Mouse (Mus musculus) intestine, embryonic 16.5 days (tissue): ENCODE data around the gene Htra2. TPM values are rescaled to one million over a fixed set of nuclear protein-coding genes. Genes with fewer than 3 reads are reported as not detected.

ENCODE experiments used
- ATAC-seq: fragments of 200-750 bp; cut with Nextera tagmentation; 2 replicates; pipeline ENCODE4 v1.8.0; 2017; ENCODE audit warnings: moderate TSS enrichment, moderate library complexity
- H3K27ac ChIP-seq: fragments of 300-500 bp; sonication (generic); 2 replicates; pipeline ENCODE4 v1.5.1; 2014; ENCODE audit warnings: mild to moderate bottlenecking, low read length
- H3K27me3 ChIP-seq: fragments of 300-500 bp; sonication (generic); replicated peaks from 2 replicates; pipeline ENCODE4 v1.6.1; 2014; ENCODE audit warnings: low read length, control low read depth, mixed read lengths; ENCODE audit not compliant: control insufficient read depth, insufficient read depth
- H3K36me3 ChIP-seq: fragments of 300-500 bp; sonication (generic); 2 replicates; pipeline ENCODE4 v1.6.1; 2014; ENCODE audit warnings: low read length, control low read depth; ENCODE audit not compliant: control insufficient read depth, insufficient read depth
- H3K4me1 ChIP-seq: fragments of 300-500 bp; sonication (generic); 2 replicates; pipeline ENCODE4 v1.6.1; 2014; ENCODE audit warnings: low read length, control low read depth, mixed read lengths; ENCODE audit not compliant: control insufficient read depth, insufficient read depth
- H3K4me2 ChIP-seq: fragments of 300-500 bp; sonication (generic); 2 replicates; pipeline ENCODE4 v1.6.1; 2014; ENCODE audit warnings: low read depth, low read length, control low read depth
- H3K4me3 ChIP-seq: fragments of 300-500 bp; sonication (generic); 2 replicates; pipeline ENCODE4 v1.5.1; 2014; ENCODE audit warnings: mild to moderate bottlenecking, low read length
- H3K9ac ChIP-seq: fragments of 300-500 bp; sonication (generic); 2 replicates; pipeline ENCODE4 v1.6.1; 2014; ENCODE audit warnings: low read depth, low read length
- H3K9me3 ChIP-seq: fragments of 300-500 bp; sonication (generic); 2 replicates; pipeline ENCODE4 v1.6.1; 2016; ENCODE audit warnings: low read length, control low read depth; ENCODE audit not compliant: control insufficient read depth
- WGBS: fragments of 180-500 bp; shearing (Covaris S2); extraction: QIAGEN DNeasy Blood & Tissue Kit; methylation state at CpG from one replicate; pipeline ENCODE4 v1.1.7; 2014; 5-methylcytosine and 5-hydroxymethylcytosine counted together
- polyA plus RNA-seq: library from polyadenylated mRNA; unstranded; fragments of >200 nt; fragmentation: Nextera tagmentation; extraction: Ambion mirVana; gene quantifications from 2 replicates; pipeline ENCODE4 v1.2.1, GENCODE M21; 2015

Gene Htra2
- polyA plus RNA-seq, 1 experiment from 2014 or later, result 68.5 TPM

DNA sequence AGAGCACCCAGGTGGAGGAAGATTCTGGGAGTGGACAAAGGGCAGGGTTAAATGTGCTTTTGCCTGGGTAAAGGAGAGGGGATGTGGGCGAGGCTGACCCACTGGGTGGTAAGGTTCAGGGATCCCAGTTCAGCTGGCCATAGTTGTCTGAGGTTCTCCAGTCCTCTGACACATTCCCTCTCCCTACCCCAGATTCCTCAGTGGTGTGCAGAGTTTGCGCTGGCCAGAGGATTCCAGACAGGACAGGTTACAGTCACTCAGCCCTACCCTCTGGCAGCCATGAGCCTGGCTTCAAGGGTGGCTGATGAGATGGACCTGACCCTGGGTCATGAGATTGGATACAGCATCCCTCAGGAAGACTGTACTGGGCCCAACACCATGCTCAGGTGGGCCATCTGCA lies 3.7 kb upstream of the Htra2 start:
- WGBS, result 70% methylated on average over 2 of the region's 2 CpGs
- Histone ChIP-seq H3K27ac (peak overlapping the region; percentile 83), H3K27me3 (peaks cover 20% of the 10 kb centered on the region), H3K9ac (peak overlapping the region; percentile 72), H3K4me3 (peak overlapping the region; percentile 52), H3K4me1 (peaks cover 28% of the 10 kb centered on the region), H3K36me3 (peaks cover 15% of the 10 kb centered on the region; the same call in 1 of the 2 replicates), H3K4me2 (peak overlapping the region; percentile 64), H3K9me3 (no peaks in the 10 kb centered on the region)
- no peak for ATAC-seq

- peak within 1 kb of the TSS; percentile 64 for H3K4me2 ChIP-seq
- peaks cover 36% of the 10 kb centered on the region for H3K4me1 ChIP-seq
- 35% methylated on average over 3 of the region's 3 CpGs for WGBS
- peaks cover 14% of the 10 kb centered on the region for H3K27me3 ChIP-seq
- no peaks in the 10 kb centered on the region for H3K9me3 ChIP-seq
- peak within 1 kb of the TSS; percentile 72 for H3K9ac ChIP-seq
- peak within 1 kb of the TSS; percentile 52 for H3K4me3 ChIP-seq
- peak within 1 kb of the TSS; percentile 83 for H3K27ac ChIP-seq
- peaks cover 15% of the 10 kb centered on the region; the same call in 1 of the 2 replicates for H3K36me3 ChIP-seq
- peak; percentile 70 for ATAC-seq
These were observed 2.7 kb upstream of the Htra2 start, which contains the start of gene Dqx1 for GRCm38 (mm10) chr6:83057790-83058189. TSS of gene Dqx1 (plus strand) at chr6:83057844.

DNA sequence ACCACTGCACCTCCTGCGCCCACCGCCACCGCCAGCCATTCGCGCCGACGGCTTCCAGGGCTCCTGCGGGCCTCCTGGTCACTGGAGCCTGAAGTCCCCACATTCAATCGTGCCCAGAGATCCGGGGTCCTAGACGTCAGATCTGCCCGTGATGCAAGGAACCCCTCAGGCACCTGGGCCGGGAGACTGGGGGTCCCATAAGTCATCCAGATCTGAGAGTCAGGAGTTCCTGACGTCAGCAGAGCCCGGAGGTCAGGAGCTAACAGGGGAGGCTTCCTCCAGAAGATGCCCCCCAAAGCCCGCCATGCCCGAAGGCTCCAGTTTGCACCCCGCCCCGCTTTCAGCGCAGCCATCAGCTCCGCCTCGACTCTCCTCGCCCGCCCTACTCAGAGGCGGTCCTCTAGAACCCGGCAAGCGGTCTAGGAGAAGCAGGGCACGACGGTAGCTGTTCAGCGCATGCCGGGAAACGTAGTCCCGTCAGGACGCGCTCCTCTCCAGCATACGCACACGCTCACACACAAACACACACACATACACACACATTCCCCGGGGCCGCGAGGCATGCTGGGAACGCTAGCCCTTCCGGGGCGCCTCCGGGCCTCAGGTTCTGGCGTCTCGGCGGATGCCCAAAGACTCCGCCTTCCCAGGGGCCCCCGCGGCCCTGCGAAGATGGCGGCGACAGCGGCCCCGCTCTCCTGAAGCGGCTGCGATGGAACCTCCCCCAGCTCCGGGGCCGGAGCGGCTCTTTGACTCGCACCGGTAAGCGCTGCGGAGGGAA lies 810 bp downstream of the Htra2 start, which contains the start of gene Aup1:
Gene Aup1 (plus strand): TSS at position 448 of the 778 bp plus-strand sequence.
- H3K36me3 ChIP-seq, result peaks cover 18% of the 10 kb centered on the region; the same call in 1 of the 2 replicates
- H3K27ac ChIP-seq, result peak within 1 kb of the TSS; percentile 85
- under 1% methylated on average over 64 of the region's 64 CpGs for WGBS
- peak; percentile 94 for ATAC-seq
- peak within 1 kb of the TSS; percentile 94 for H3K9ac ChIP-seq
- peak within 1 kb of the TSS; percentile 99 for H3K4me3 ChIP-seq
- peak within 1 kb of the TSS; percentile 95 for H3K4me2 ChIP-seq
- no peaks in the 10 kb centered on the region for H3K9me3 ChIP-seq
- peaks cover 38% of the 10 kb centered on the region for H3K4me1 ChIP-seq
- H3K27me3 ChIP-seq, result no peaks in the 10 kb centered on the region

DNA sequence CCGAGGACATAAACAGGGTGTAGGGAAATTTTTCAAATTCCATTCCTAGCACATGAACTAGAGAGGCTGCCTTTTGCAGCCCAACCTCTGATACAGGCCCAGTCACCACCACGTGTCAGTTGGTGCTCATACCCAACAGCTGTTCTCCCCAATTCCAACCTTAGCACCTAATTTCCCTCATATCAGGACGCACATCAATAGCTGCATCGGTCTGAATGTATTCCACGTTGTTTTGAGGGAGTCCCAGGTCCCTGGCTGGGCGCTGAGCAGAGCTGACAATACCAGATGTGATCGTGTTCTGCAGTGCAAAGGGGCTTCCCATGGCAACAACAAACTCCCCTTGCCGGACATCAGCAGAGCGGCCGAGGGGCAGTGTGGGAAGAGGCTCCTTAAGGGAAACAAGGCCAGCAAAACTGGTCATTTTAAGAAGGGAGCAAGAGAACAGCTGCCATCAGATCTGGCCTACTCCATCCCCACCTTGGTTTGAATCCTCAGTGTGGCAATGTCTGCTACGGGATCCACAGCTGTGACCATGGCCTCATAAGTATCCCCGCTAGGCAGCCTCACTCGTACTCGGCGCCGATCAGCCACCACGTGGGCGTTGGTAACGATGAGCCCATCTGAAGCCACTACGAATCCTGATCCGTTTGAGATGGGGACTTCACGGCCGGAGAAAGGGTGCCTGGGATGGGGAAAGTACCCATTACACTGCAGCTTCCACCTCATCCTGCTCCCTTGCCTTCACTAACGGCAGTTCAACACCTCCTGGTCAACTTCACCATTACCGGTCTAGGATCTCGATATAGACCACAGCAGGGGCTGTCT lies 1.7 kb downstream of the Htra2 start:
- Histone ChIP-seq H3K27me3 (no peaks in the 10 kb centered on the region), H3K4me2 (peak overlapping the region; percentile 95), H3K27ac (peak overlapping the region; percentile 69), H3K36me3 (peaks cover 18% of the 10 kb centered on the region; the same call in 1 of the 2 replicates), H3K4me1 (peaks cover 30% of the 10 kb centered on the region), H3K9me3 (no peaks in the 10 kb centered on the region), H3K9ac (peak overlapping the region; percentile 94), H3K4me3 (peak overlapping the region; percentile 99)
- WGBS, result 2% methylated on average over 26 of the region's 26 CpGs
- no peak for ATAC-seq

GRCm38 (mm10) chr6:83049367-83049766 lies 5.7 kb downstream of the Htra2 start:
- Histone ChIP-seq H3K27ac (no peak overlapping the region), H3K36me3 (peaks cover 7% of the 10 kb centered on the region; the same call in 1 of the 2 replicates), H3K9ac (no peak overlapping the region), H3K4me2 (no peak overlapping the region), H3K4me1 (peaks cover 12% of the 10 kb centered on the region), H3K27me3 (no peaks in the 10 kb centered on the region), H3K4me3 (no peak overlapping the region), H3K9me3 (no peaks in the 10 kb centered on the region)
- no peak for ATAC-seq
- 73% methylated on average over 10 of the region's 10 CpGs for WGBS

DNA sequence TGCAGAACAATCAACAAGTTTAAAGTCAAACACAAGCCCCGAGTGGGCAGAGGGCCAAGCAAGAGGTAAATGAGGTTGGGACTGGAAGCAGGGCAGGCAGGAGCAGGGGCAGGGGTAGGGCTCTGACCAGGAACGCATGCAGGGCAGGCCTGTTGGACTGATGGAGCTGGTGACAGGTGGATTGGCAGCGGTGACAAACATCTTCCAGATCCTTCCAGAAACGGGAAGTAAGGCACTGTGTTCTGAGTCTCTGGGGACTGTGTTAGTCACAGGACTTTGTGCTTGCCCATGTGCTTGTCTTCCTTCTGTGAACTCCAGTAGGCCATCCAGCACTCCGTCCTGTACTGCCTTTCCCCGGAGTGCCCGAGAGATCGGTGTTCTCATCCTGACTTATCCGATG lies 10.3 kb downstream of the Htra2 start:
- no peak for ATAC-seq
- no peaks in the 10 kb centered on the region for H3K9me3 ChIP-seq
- H3K4me1 ChIP-seq, result no peaks in the 10 kb centered on the region
- 74% methylated on average over 9 of the region's 9 CpGs for whole genome bisulfite sequencing
- no peaks in the 10 kb centered on the region for H3K27me3 ChIP-seq
- H3K4me2 ChIP-seq, result no peak overlapping the region
- H3K9ac ChIP-seq, result no peak overlapping the region
- H3K27ac ChIP-seq, result no peak overlapping the region
- no peak overlapping the region for H3K4me3 ChIP-seq
- no peaks in the 10 kb centered on the region for H3K36me3 ChIP-seq

DNA sequence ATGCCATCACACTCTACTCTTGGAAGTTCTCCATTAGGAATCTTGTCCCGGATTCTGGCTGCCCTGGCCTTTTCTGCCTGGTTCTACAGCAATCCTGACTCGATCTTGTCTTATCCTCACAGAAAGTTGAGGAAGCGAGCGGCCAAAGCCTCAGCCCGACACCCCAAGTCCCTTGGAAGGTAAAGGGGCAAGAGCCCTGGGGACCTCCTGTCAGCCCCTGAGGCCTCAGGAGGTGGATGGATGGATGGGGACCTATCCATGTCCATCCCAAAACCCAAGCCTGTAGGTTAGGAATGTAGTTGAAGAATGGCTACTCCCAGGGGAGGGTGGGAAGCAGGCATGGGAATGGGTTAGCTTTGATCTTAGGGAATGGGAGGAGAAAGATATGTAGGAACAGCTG lies 11.1 kb downstream of the Htra2 start:
- H3K4me1 ChIP-seq, result peaks cover under 1% of the 10 kb centered on the region; the same call in 1 of the 2 replicates

DNA sequence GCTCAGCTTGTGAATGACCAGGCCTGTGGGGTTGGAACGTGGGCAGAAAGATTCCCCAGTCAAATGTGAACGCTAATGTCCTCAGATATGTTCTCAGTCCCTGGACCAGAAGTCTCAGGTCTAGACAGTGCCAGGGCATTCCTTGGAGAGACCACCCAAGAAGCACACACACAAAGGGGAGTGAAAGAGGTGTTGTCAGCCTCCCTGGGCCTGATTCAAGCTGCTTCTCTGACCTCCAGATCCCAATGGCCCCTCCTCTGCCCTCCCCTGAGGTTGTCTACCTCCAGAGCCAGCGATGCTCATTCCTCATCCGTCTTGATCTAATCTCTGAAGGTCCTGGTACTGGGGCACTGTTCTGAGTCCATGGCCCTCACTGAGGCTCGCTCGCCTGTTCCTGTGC lies 11.5 kb downstream of the Htra2 start:
- no peak overlapping the region for H3K4me2 ChIP-seq
- WGBS, result 54% methylated on average over 6 of the region's 6 CpGs
- no peak for ATAC-seq
- H3K4me1 ChIP-seq, result peaks cover 5% of the 10 kb centered on the region
- no peaks in the 10 kb centered on the region for H3K27me3 ChIP-seq
- no peak overlapping the region for H3K27ac ChIP-seq
- H3K36me3 ChIP-seq, result no peaks in the 10 kb centered on the region
- no peak overlapping the region for H3K4me3 ChIP-seq
- no peak overlapping the region for H3K9ac ChIP-seq
- no peaks in the 10 kb centered on the region for H3K9me3 ChIP-seq

More for the DNA sequence above, 11.1 kb downstream of the Htra2 start:
- Histone ChIP-seq H3K27ac (no peak overlapping the region), H3K4me2 (no peak overlapping the region), H3K9ac (no peak overlapping the region), H3K4me3 (no peak overlapping the region), H3K9me3 (no peaks in the 10 kb centered on the region), H3K27me3 (no peaks in the 10 kb centered on the region), H3K36me3 (no peaks in the 10 kb centered on the region)
- ATAC-seq, result no peak
- 91% methylated on average over 5 of the region's 5 CpGs for WGBS

- Histone ChIP-seq H3K27ac (no peak overlapping the region), H3K27me3 (no peaks in the 10 kb centered on the region), H3K36me3 (no peaks in the 10 kb centered on the region), H3K4me3 (no peak overlapping the region), H3K9me3 (no peaks in the 10 kb centered on the region), H3K9ac (no peak overlapping the region), H3K4me2 (no peak overlapping the region), H3K4me1 (peaks cover 9% of the 10 kb centered on the region)
- 75% methylated on average over 5 of the region's 5 CpGs for WGBS
- no peak for ATAC-seq
These were observed 14.5 kb downstream of the Htra2 start for GRCm38 (mm10) chr6:83040601-83041000.
